Mouse (Mus musculus): ENCODE data around the gene Lats1.
"Not testable (repeated sequence)": the region's sequence is repeated elsewhere in the genome, so short reads cannot be mapped to it uniquely, and the experiment has no call there.

Lats1 gene

DNA sequence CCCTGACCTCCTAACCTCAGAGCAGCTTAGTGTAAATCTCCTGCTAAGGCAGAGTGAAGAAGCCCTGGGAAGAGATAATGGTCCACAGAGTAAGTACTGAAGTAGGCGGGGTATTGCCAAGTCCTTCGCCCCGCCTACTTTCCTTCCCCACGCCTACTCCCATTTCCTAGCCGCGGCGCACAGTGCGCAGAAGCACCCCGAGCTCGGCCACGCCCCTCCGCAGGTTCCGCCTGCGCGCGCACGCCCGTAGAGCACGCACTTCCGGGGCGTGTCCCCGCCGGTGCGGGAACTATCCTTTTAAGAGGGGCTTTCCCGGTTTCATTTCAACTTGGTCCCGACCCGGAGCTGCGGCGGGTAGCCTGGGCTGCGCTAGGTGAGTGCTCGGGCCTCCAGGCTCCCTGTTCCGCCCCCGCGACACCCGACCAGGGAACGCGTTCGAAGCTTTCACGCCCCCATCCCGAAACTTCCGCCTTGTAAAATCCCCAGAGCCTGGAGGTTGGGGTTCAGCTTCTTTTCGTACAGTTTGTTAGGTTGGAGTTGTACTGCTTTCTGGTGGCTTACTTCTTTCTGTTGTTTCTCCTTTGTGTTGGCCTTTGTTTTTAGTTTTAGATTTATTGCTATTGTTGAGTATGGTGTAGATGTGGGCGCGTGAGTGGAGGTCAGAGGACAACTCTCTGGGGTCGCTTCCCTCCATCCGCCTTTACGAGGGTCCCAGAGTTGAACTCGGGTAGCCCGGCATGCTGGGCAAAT lies 44.9 kb downstream of the Lats1 start, which contains the start of gene Katna1:
Gene Katna1 (plus strand): TSS at position 250 of the 750 bp plus-strand sequence.
- peak; percentile 95 for DNase-seq (ENCODE audit: extremely low spot score, low spot score)

DNA sequence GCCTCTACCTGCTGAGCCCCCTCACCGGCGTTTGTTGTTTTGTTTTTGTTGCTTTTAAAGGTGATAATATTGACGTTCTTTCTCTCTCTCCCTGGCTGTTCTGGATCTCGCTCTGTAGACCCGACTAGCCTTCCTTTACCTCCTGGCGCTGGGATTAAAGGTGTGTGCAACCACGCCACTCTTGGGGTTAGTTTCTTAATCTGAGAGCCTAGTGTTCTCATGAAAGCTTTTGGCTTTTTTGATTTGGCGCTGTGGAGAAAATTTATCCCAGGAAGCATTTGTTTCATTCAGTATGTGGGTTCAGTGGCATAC lies 45.4 kb downstream of the Lats1 start:
- no peak for DNase-seq (ENCODE audit: extremely low spot score, low spot score)

DNA sequence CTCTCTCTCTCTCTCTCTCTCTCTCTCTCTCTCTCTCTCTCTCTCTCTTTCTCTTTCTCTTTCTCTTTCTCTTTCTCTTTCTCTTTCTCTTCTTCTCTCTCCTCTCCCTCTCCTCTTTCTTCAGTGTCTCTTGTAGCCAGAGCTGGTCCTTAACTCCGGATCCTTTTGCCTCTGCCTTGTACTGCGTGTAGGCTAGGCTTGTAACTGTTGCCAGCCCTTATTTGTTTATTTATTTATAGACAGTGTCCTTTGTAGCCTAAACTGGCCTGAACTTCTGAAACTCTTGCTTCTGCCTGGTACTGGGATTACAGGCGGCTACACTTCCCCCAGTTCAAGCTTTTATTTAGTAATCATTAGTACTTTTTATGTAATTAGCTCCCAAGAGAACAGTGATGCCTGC lies 46.0 kb downstream of the Lats1 start:
- DNase-seq (ENCODE audit: extremely low spot score, low spot score), result no peak

DNA sequence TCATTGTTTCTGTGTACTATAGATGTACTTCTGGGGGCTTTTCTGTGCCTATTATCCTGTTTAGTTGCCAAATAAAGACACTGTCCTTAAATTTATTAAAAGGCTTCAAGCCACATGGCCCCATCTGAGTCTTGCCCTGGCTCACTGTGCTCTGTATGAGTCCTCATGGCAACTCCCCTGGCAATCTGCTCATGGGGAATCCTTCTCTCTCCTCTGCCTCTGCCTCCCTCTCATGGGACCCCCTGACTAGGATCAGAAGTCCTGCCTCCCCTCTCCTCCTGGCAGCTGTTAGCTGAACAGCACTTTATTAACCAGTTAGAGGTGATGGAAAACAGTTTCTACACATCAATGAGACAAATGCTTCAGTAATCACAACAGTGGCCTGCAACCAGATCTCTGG lies 50.6 kb downstream of the Lats1 start:
- no peak for DNase-seq (ENCODE audit: extremely low spot score, low spot score)

DNA sequence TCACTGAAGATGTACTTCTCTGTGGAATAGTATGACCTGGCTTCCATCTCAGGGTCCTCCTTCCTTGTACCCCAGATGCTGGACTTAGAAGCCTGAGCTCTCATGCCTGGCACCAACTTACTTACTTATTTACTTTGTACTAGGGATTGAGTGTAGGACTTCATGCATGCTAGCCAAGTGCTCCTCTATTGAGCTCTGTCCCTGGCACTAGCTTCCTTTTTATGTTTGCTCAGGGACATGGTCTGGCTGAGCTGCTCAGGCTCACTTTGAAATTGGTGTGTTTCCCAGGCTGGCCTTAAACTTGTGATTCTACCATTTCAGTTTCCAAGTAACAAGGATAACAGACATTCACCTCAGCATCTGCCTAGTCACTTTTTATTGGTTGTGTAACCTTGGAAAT lies 56.1 kb downstream of the Lats1 start:
- DNase-seq (ENCODE audit: extremely low spot score, low spot score), result no peak

DNA sequence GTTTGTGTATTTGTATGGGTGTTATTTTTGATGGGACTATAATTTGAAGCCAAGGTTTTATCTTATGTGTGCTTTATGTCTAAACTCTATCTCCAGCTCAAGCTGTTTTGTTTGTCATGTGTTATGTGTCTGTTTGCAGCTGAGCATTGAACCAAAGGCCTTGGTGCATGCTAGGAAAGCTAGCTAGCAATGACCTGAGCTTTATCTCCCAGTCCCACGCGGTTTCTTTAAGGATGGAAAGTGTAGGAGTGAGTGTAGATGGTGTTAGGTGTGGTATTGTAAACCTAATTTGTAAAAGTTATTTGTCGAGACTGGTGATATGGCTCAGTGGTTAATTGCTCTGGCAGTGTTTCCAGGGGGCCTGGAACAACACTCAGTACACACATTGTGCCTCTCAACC lies 56.9 kb downstream of the Lats1 start:
- no peak for DNase-seq (ENCODE audit: extremely low spot score, low spot score)

DNA sequence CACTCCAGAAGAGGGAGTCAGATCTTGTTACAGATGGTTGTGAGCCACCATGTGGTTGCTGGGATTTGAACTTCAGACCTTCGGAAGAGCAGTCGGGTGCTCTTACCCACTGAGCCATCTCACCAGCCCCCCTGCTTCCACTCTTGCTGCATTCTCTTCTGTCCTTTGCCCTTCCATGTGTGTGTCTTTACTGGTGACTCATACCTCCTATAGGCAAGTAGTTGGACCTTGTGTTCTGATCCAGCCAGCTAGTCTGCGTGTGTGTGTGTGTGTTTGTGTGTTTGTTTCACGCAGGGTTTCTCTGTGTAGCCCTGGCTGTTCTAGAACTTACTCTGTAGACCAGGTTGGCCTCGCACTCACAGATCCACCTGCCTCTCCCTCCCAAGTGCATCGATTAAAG lies 64.5 kb downstream of the Lats1 start:
- DNase-seq (ENCODE audit: extremely low spot score, low spot score), result not testable (repeated sequence)

DNA sequence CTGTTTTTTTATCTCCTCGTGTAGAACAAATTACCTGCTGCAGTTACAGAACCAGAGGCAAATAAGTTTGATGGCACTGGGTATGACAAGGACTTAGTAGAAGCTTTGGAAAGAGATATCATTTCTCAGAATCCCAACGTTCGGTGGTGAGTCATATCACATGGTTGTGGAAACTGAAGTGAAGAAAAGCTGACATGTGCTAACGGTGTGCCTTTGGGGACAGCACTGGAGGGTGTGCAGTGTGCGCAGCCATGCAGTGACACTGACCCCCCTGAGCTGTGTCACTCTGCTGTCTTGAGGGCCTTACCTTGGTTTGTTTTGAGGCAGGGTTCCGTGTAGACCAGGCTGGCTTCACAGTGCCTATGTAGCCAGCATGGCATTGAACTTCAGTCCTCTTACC lies 67.7 kb downstream of the Lats1 start:
- no peak for DNase-seq (ENCODE audit: extremely low spot score, low spot score)

DNA sequence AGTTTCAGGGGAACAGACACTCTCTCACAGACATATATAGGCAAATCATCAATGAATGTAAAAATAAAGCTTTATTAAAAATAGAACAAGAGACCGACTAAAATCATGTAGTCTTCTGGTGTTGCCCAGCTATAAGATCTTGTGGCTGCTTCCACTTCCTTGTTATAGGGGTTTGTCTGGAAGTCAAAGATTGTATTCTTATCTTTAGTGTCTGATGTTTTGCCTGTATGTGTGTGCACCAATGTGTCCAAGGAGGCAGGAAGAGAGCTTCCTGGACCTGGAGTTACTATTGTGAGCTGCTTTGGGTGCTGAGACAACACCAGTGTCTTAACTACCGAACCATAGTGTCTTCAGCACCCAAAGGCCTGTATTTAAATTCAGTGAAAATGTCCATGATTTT lies 76.5 kb downstream of the Lats1 start:
- DNase-seq (ENCODE audit: extremely low spot score, low spot score), result no peak

Data from neural tube, embryonic 10.5 days (tissue).